Mouse (Mus musculus): ENCODE results near the gene C2cd4a. TPM values are rescaled to one million over a fixed set of nuclear protein-coding genes. Genes with fewer than 3 reads are reported as not detected.

C2cd4a gene
- 0.21 and 0.56 TPM in 2 replicates for polyA plus RNA-seq (2014; fragmentation: Nextera tagmentation; extraction: Ambion mirVana)

DNA sequence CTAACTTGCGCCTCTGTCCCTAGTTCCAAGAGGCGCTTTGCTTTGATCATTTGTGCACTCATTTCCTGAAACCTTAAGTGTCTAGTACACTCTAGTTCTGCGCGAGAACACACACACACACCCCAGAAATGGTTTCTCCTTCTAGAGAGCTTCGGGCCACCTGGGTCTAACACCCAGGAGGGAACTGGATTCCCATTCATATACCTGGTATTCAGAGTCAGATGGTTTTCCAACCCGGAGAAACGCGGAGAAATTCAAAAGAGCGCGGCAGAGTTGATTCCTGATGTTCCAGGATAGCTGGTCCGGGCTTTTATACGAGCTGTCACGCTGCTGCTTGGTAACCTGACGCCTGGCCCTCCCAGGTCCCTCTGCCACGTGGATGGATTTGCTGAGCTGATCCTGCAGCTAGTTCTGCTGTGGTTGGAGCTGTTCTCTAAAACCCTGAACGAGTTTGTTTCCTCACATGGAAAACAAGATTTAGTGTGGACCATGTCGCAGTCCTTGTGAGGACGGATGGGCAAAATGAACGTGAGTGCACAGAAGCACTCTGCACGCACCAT is at the start of gene C2cd4a:
Gene C2cd4a, minus strand, starts transcription at position 285 of the 560 bp plus-strand sequence.
- WGBS (ENCODE audit: insufficient replicate concordance): 5% methylated on average over 20 of the region's 20 CpGs
- H3K27me3 ChIP-seq (ENCODE audit: control insufficient read depth, insufficient read depth, low read length): peaks cover 30% of the 10 kb centered on the region
- H3K9me3 ChIP-seq (replicated peaks; ENCODE audit: control insufficient read depth, low read length): no peaks in the 10 kb centered on the region
- no peak within 1 kb of the TSS for H3K27ac ChIP-seq (ENCODE audit: low read depth, low read length)
- peak within 1 kb of the TSS; percentile 55 for H3K4me3 ChIP-seq (ENCODE audit: low read depth, low read length)
- H3K9ac ChIP-seq (ENCODE audit: low read depth, low read length): peak within 1 kb of the TSS; percentile 66
- H3K4me2 ChIP-seq: peak within 1 kb of the TSS; percentile 93
- no peak for ATAC-seq (replicated peaks; ENCODE audit: insufficient number of reproducible peaks, low FRiP score, low TSS enrichment)
- peaks cover 5% of the 10 kb centered on the region; the same call in 1 of the 2 replicates for H3K4me1 ChIP-seq (ENCODE audit: control insufficient read depth, insufficient read depth, low read length)
- H3K36me3 ChIP-seq (ENCODE audit: control insufficient read depth, insufficient read depth, low read length): no peaks in the 10 kb centered on the region

DNA sequence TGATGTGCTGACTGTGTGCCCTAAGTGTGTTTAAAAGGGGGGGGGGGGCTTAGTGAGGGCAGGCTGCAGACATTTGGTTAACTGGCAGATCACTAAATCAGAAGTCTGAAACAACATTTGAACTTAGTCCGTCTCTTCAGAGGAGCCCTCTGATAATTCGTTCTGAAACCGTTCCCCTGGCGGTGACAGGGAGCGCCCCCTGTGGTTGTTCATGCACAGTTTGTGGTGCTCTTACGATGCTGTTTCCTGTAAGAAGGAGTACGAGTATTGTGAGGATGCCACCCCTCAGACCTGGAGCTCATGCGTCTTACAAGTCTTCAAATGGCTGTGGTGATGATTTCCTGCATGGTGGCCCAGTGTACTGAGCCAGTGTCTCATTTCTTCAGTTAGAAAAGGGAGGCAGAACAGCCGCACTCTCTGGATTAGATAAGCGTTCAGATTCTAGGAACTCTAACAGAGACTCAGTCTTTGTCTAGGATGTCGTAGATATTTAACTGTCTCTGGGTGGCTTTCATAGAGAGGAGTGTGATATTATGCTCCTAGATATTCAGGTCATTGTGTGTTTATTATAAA is 46.2 kb upstream of the C2cd4a start:
- no peaks in the 10 kb centered on the region for H3K4me1 ChIP-seq (ENCODE audit: control insufficient read depth, insufficient read depth, low read length)

DNA sequence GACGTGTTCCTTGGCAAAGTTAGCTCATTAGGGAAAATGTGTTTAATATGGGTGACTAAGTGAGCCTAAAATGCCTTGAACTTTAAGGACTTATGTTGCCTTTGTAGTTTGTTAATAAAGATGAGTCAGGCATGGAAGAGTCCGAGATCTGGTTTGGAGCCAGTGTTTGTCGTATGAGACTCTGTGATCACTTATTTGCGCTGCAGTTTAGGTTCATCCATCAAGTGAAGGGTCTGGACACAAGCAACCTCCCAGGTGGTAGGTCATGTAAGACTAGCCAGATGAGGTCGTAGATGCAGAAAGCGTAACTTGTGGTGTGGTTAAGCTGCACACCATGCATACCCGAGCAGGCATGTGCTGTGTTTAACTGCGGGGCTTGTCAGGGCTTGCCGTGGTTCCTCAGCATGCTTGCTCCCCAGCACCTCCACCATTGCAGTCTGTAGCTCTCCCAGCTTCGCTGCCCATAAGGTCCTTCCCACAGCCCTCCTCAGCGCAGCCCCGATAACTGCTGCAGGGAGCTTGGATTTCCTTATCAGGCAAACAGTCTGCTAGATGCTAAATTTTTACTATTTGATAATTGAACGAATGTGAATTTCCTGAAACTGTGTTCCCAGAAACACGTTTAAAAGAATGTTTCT is 45.1 kb upstream of the C2cd4a start:
- H3K36me3 ChIP-seq (ENCODE audit: control insufficient read depth, insufficient read depth, low read length): peaks cover 3% of the 10 kb centered on the region; the same call in 1 of the 2 replicates
- H3K4me3 ChIP-seq (ENCODE audit: low read depth, low read length): no peak overlapping the region
- no peaks in the 10 kb centered on the region for H3K4me1 ChIP-seq (ENCODE audit: control insufficient read depth, insufficient read depth, low read length)
- H3K4me2 ChIP-seq: no peak overlapping the region; the same call in 1 of the 2 replicates
- no peaks in the 10 kb centered on the region for H3K27me3 ChIP-seq (ENCODE audit: control insufficient read depth, insufficient read depth, low read length)
- ATAC-seq (replicated peaks; ENCODE audit: insufficient number of reproducible peaks, low FRiP score, low TSS enrichment): peak; percentile 54; the same call in 1 of the 2 replicates
- H3K9me3 ChIP-seq (replicated peaks; ENCODE audit: control insufficient read depth, low read length): no peaks in the 10 kb centered on the region
- 73% methylated on average over 14 of the region's 14 CpGs for WGBS (ENCODE audit: insufficient replicate concordance)
- H3K9ac ChIP-seq (ENCODE audit: low read depth, low read length): no peak overlapping the region
- no peak overlapping the region for H3K27ac ChIP-seq (ENCODE audit: low read depth, low read length)

More for the DNA sequence above, 46.2 kb upstream of the C2cd4a start:
- Histone ChIP-seq H3K4me3 (ENCODE audit: low read depth, low read length) (no peak overlapping the region), H3K9ac (ENCODE audit: low read depth, low read length) (no peak overlapping the region), H3K9me3 (replicated peaks; ENCODE audit: control insufficient read depth, low read length) (no peaks in the 10 kb centered on the region), H3K27ac (ENCODE audit: low read depth, low read length) (no peak overlapping the region), H3K4me2 (no peak overlapping the region; the same call in 1 of the 2 replicates), H3K36me3 (ENCODE audit: control insufficient read depth, insufficient read depth, low read length) (peaks cover 3% of the 10 kb centered on the region; the same call in 1 of the 2 replicates), H3K27me3 (ENCODE audit: control insufficient read depth, insufficient read depth, low read length) (no peaks in the 10 kb centered on the region)
- WGBS (ENCODE audit: insufficient replicate concordance): 77% methylated on average over 11 of the region's 11 CpGs
- ATAC-seq (replicated peaks; ENCODE audit: insufficient number of reproducible peaks, low FRiP score, low TSS enrichment): no peak

DNA sequence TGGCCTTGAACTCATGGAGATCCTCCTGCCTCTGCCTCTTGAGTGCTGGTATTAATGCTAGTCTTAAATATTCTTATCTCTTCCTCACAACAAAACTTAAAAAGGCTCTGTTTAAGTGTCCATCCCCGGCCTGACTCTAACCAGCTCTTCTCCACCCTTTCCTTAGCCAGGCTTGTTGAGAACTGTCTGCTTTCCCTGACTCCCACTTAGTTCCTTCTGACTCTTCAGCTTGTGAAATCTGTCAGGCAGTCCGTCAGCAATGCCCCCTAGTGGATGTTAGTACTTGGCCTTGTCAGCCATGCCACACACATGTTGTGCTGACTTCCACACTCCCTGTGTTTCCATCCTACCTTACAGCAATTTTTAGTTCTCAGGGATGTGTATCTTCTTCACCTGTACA is 43.2 kb upstream of the C2cd4a start:
- peak overlapping the region; percentile 82 for H3K27ac ChIP-seq (ENCODE audit: low read depth, low read length)
- no peak overlapping the region for H3K4me2 ChIP-seq
- no peak overlapping the region for H3K9ac ChIP-seq (ENCODE audit: low read depth, low read length)
- no peaks in the 10 kb centered on the region for H3K36me3 ChIP-seq (ENCODE audit: control insufficient read depth, insufficient read depth, low read length)
- 0 out of 2 replicates have a peak, but pooled peaks have one; percentile 53 for ATAC-seq (replicated peaks; ENCODE audit: insufficient number of reproducible peaks, low FRiP score, low TSS enrichment)
- 43% methylated on average over 2 of the region's 2 CpGs for WGBS (ENCODE audit: insufficient replicate concordance)
- no peaks in the 10 kb centered on the region for H3K9me3 ChIP-seq (replicated peaks; ENCODE audit: control insufficient read depth, low read length)
- no peaks in the 10 kb centered on the region for H3K4me1 ChIP-seq (ENCODE audit: control insufficient read depth, insufficient read depth, low read length)
- no peak overlapping the region for H3K4me3 ChIP-seq (ENCODE audit: low read depth, low read length)
- no peaks in the 10 kb centered on the region for H3K27me3 ChIP-seq (ENCODE audit: control insufficient read depth, insufficient read depth, low read length)

DNA sequence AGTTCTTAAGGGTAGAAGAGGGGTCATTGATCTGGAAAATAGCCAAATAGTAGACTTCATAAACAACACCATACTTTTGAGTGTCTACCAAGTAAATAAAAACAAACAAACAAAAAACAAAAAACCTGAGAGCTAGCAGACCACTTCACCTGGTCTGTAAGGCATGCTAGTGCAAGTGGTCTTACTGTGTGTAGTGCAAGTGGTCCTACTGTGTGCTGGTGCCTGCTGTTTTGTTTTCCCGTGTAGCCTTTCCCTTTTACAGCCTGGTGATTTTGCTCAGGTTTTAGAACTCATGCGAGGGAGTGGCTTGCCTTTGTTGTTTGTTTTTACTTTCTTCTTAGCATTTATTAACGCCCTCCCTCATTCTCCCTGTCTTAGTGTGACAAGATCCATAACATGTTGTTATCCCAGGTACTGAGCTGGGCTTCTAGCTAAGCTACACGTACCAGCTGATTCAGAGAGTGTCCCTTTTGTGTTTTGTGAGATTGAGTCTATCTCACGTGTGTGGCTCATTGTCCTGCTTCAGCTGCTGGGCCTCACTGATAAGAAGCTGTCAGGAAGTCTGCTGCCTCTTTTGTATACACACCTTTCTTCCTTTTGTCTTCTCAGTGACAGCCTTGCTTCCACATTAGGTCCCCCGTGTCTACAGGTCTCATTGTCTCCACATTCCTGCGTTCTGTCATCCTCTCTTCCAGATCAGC is 42.5 kb upstream of the C2cd4a start:
- H3K4me1 ChIP-seq (ENCODE audit: control insufficient read depth, insufficient read depth, low read length): peaks cover 5% of the 10 kb centered on the region; the same call in 1 of the 2 replicates
- H3K27ac ChIP-seq (ENCODE audit: low read depth, low read length): peak overlapping the region; percentile 82

DNA sequence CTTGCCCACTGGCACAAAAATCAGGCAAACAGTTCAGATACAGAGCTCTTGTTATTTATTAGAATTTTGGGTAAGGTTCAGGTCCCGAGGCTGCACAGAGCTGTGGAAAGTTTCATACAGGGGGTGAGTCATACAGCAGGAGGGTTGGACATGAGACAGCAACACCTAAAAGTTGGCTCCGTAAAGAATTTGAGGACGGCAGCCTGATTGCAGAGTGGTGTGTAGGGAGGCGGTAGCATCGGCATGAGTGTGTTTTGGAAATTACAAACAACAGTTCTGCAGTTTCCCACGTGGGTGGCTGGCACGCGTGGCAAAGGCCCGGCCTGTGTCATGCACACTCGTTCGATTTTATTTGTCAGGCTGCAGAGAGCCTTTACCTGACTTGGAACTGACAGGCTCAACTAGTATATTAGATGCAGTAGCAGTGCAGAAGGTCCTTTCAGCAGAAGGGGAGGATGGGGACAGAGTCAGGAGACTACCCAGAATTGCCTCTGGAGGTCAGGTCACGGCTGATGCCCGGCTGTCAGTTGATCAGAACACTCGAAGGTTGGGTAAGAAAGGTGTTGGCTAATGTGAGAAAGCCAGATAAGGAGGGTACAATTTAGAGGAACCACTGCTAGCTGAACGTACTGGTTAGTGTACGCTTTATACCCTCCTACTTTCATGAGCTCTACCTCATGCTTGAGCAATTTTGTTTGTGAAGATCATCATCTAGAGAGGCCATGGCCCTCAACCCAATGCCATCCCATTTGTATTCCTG is 37.7 kb upstream of the C2cd4a start:
- Histone ChIP-seq H3K27me3 (ENCODE audit: control insufficient read depth, insufficient read depth, low read length) (no peaks in the 10 kb centered on the region), H3K4me3 (ENCODE audit: low read depth, low read length) (no peak overlapping the region), H3K4me2 (no peak overlapping the region), H3K9me3 (replicated peaks; ENCODE audit: control insufficient read depth, low read length) (no peaks in the 10 kb centered on the region), H3K4me1 (ENCODE audit: control insufficient read depth, insufficient read depth, low read length) (peaks cover 6% of the 10 kb centered on the region; the same call in 1 of the 2 replicates), H3K9ac (ENCODE audit: low read depth, low read length) (no peak overlapping the region), H3K27ac (ENCODE audit: low read depth, low read length) (no peak overlapping the region), H3K36me3 (ENCODE audit: control insufficient read depth, insufficient read depth, low read length) (no peaks in the 10 kb centered on the region)
- WGBS (ENCODE audit: insufficient replicate concordance): 71% methylated on average over 16 of the region's 16 CpGs
- ATAC-seq (replicated peaks; ENCODE audit: insufficient number of reproducible peaks, low FRiP score, low TSS enrichment): no peak

More for the DNA sequence above, 42.5 kb upstream of the C2cd4a start:
- H3K9me3 ChIP-seq (replicated peaks; ENCODE audit: control insufficient read depth, low read length): no peaks in the 10 kb centered on the region
- H3K9ac ChIP-seq (ENCODE audit: low read depth, low read length): no peak overlapping the region
- ATAC-seq (replicated peaks; ENCODE audit: insufficient number of reproducible peaks, low FRiP score, low TSS enrichment): peak; percentile 89
- H3K4me3 ChIP-seq (ENCODE audit: low read depth, low read length): no peak overlapping the region
- H3K36me3 ChIP-seq (ENCODE audit: control insufficient read depth, insufficient read depth, low read length): no peaks in the 10 kb centered on the region
- 58% methylated on average over 7 of the region's 7 CpGs for WGBS (ENCODE audit: insufficient replicate concordance)
- H3K27me3 ChIP-seq (ENCODE audit: control insufficient read depth, insufficient read depth, low read length): no peaks in the 10 kb centered on the region
- H3K4me2 ChIP-seq: no peak overlapping the region

DNA sequence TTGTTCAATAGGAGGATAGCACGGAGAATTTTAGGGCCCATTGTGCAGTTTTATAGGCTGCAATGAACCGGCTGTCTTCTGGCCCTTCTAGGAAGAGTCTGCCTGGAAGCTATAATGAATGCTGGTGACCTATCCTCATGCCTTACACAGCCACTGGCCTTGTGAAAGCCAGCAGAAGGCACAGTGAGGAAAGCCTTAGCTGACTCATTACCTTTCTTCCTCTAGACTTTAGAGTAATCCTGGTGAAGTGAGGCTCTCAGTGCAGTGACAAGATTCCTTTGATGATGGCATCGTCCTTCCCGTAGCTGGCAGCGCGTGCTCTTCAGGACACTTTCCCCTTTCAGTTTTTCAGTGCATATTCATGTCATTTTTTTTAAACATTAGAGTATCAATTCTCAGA is 35.3 kb upstream of the C2cd4a start:
- Histone ChIP-seq H3K27me3 (ENCODE audit: control insufficient read depth, insufficient read depth, low read length) (no peaks in the 10 kb centered on the region), H3K27ac (ENCODE audit: low read depth, low read length) (no peak overlapping the region), H3K4me1 (ENCODE audit: control insufficient read depth, insufficient read depth, low read length) (peaks cover 6% of the 10 kb centered on the region; the same call in 1 of the 2 replicates), H3K9ac (ENCODE audit: low read depth, low read length) (no peak overlapping the region), H3K4me2 (no peak overlapping the region), H3K9me3 (replicated peaks; ENCODE audit: control insufficient read depth, low read length) (no peaks in the 10 kb centered on the region), H3K36me3 (ENCODE audit: control insufficient read depth, insufficient read depth, low read length) (no peaks in the 10 kb centered on the region), H3K4me3 (ENCODE audit: low read depth, low read length) (no peak overlapping the region)
- 78% methylated on average over 6 of the region's 6 CpGs for WGBS (ENCODE audit: insufficient replicate concordance)
- no peak for ATAC-seq (replicated peaks; ENCODE audit: insufficient number of reproducible peaks, low FRiP score, low TSS enrichment)

DNA sequence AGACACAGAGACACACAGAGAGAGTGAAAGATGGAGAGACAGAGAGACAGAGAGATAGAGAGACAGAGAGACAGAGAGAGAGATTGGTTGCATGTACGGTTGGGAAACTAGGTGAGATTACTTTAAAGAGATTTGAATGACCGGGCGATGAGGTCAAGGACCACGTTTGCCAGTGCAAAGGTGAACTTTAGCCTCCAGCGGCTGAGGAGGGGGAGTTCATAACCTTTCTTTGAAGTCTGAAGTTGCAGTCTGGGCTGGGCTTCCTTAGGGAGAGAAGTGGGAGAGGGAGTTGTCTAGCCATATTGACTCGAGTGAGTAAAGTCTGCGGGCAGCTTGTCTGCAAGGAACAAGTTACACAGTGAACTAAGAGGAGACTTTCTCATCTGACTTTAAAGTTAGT is 33.3 kb upstream of the C2cd4a start:
- no peak for ATAC-seq (replicated peaks; ENCODE audit: insufficient number of reproducible peaks, low FRiP score, low TSS enrichment)
- Histone ChIP-seq H3K9me3 (replicated peaks; ENCODE audit: control insufficient read depth, low read length) (no peaks in the 10 kb centered on the region), H3K36me3 (ENCODE audit: control insufficient read depth, insufficient read depth, low read length) (no peaks in the 10 kb centered on the region), H3K4me3 (ENCODE audit: low read depth, low read length) (no peak overlapping the region), H3K27ac (ENCODE audit: low read depth, low read length) (no peak overlapping the region), H3K9ac (ENCODE audit: low read depth, low read length) (no peak overlapping the region), H3K4me2 (no peak overlapping the region), H3K4me1 (ENCODE audit: control insufficient read depth, insufficient read depth, low read length) (peaks cover 6% of the 10 kb centered on the region; the same call in 1 of the 2 replicates), H3K27me3 (ENCODE audit: control insufficient read depth, insufficient read depth, low read length) (no peaks in the 10 kb centered on the region)
- 68% methylated on average over 7 of the region's 7 CpGs for WGBS (ENCODE audit: insufficient replicate concordance)
